22 mouse cellular contexts compared by ENCODE assay signal in the genomic region with DNA sequence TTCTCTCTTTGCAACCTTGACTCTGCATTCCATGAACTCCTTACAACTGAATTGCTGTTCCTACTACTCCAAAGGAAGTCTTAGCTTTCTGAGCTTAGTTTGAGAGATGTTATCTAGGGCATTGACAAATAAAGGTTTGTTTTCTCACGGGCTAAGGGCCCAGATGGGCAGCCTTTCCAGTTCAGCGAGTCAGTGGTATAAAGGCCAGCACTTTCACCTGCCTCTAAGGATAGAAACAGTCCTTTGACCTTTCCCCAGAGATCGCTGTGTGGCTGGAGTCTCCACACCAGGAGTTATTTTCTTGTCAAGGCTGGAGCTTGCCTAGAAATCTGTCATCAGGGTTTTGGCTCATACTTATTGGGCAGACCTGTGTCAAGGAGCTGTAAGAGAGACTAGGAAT. TPM values are rescaled to one million over a fixed set of nuclear protein-coding genes. Genes with fewer than 3 reads are reported as not detected.
DNase-seq lines count a peak whose midpoint lies in the region; ATAC-seq and TF ChIP-seq lines count a peak whose summit lies in the region.
"Had no signal": no experiment of that assay in that cellular context is flagged by ENCODE, and none has a peak within 500 bp of the region (broad histone marks: within the 10 kb centered on the region; RNA-seq: fewer than 3 reads in every experiment).

No protein-coding gene starts in this region.

- no peaks in the 10 kb centered on the region for H3K9me3 ChIP-seq in liver, embryonic 16.5 days (replicated peaks; ENCODE audit: control insufficient read depth, low read length)
- H3K9me3 ChIP-seq: embryonic facial prominence, embryonic 13.5 days; G1E; heart, embryonic 13.5 days; midbrain, embryonic 12.5 days had no signal

- peak; percentile 36 for DNase-seq in lung, adult 2 months
- DNase-seq in lung, postnatal 14 days, result no peak
- peak; percentile 69 to 86 for DNase-seq in kidney, adult 8-10 months
- peak; percentile 73 for DNase-seq in yolk sac, embryonic 10.5 days (ENCODE audit: low spot score)
- no peak for DNase-seq in left cerebral cortex, postnatal 36 days (ENCODE audit: low spot score in 2 of 2)
- no peak for DNase-seq in heart, adult 18-20 months
- DNase-seq: adrenal gland, adult 2 months; cerebellum, adult 11-12 months; gastrocnemius, postnatal 36 days; layer of hippocampus, postnatal 36 days; spleen, adult 18-20 months; thymus, postnatal 36 days had no signal

- intact Hi-C loops in left cerebral cortex, postnatal 36 days (cut with DNase I), result no loop called here

- H3K4me1 ChIP-seq in lung, adult 2 months (ENCODE audit: control insufficient read depth, insufficient read depth, low read length), result peaks cover 16% of the 10 kb centered on the region
- H3K4me1 ChIP-seq in liver, embryonic 16.5 days (ENCODE audit: control insufficient read depth, low read depth, low read length), result peaks cover 35% of the 10 kb centered on the region

- no peaks in the 10 kb centered on the region; the same call in 1 of the 2 replicates for H3K36me3 ChIP-seq in liver, embryonic 16.5 days (ENCODE audit: control insufficient read depth, insufficient read depth)
- H3K36me3 ChIP-seq: embryonic facial prominence, embryonic 13.5 days; heart, embryonic 13.5 days had no signal

- no peak for TF ChIP-seq POLR2A in lung, adult 2 months (IDR thresholded peaks at IDR 0.05; ENCODE audit: borderline replicate concordance, extremely low read depth, low read depth, low read length)

- H3K4me3 ChIP-seq in lung, adult 2 months (replicated peaks; ENCODE audit: extremely low read depth, low read depth, low read length), result no peak overlapping the region
- no peak overlapping the region for H3K4me3 ChIP-seq in liver, embryonic 16.5 days (ENCODE audit: low read depth, low read length)
- H3K4me3 ChIP-seq: embryonic facial prominence, embryonic 13.5 days; heart, embryonic 13.5 days; midbrain, embryonic 12.5 days had no signal

- H3K27ac ChIP-seq in liver, embryonic 16.5 days (ENCODE audit: low read length), result peak overlapping the region; percentile 39
- H3K27ac ChIP-seq: embryonic facial prominence, embryonic 13.5 days; heart, embryonic 13.5 days; kidney, postnatal 0 days; midbrain, embryonic 12.5 days had no signal

- ATAC-seq in liver, embryonic 16.5 days (ENCODE audit: low read depth), result no peak

- H3K27me3 ChIP-seq in liver, embryonic 16.5 days (ENCODE audit: control insufficient read depth, insufficient read depth, low read depth, low read length), result no peaks in the 10 kb centered on the region
- H3K27me3 ChIP-seq: heart, embryonic 13.5 days had no signal

- 43% methylated on average over 3 of the region's 3 CpGs for WGBS in lung, adult 2 months
- WGBS in liver, embryonic 16.5 days (ENCODE audit: insufficient replicate concordance), result 43% methylated on average over 3 of the region's 3 CpGs

- TF ChIP-seq CTCF in lung, adult 2 months (IDR thresholded peaks at IDR 0.05; ENCODE audit: insufficient read depth, low read length), result no peak

- no peak overlapping the region for H3K4me2 ChIP-seq in liver, embryonic 16.5 days (ENCODE audit: low read depth, low read length)
- H3K4me2 ChIP-seq: embryonic facial prominence, embryonic 13.5 days; heart, embryonic 13.5 days; midbrain, embryonic 12.5 days had no signal

- no peak overlapping the region for H3K9ac ChIP-seq in liver, embryonic 16.5 days (ENCODE audit: low read depth, low read length)
- H3K9ac ChIP-seq: embryonic facial prominence, embryonic 13.5 days; heart, embryonic 13.5 days; midbrain, embryonic 12.5 days had no signal

RNA-seq across cellular contexts. Expression of a gene that starts 2.5 kb away (rescaled TPM):
- polyA plus RNA-seq in lung, adult 2 months (2012; rRNA removed), result 19.7 and 20.2 TPM in 2 replicates
- 13.9 and 14.5 TPM in 2 replicates for polyA plus RNA-seq in liver, embryonic 16.5 days (2015; fragmentation: Nextera tagmentation; extraction: Ambion mirVana)
- total RNA-seq in left cerebral cortex, postnatal 36 days (2021), result 10 to 100 TPM; 39.4 to 44.1 TPM
- 10 to 100 TPM; 31.6 to 33.2 TPM for total RNA-seq in heart, adult 18-20 months (2021)

RNA-seq across cellular contexts. Expression of a gene that starts 20.7 kb away (rescaled TPM):
- polyA plus RNA-seq in lung, adult 2 months (2012; rRNA removed), result 0.15 and 0.28 TPM in 2 replicates
- 25.9 and 28.3 TPM in 2 replicates for polyA plus RNA-seq in liver, embryonic 16.5 days (2015; fragmentation: Nextera tagmentation; extraction: Ambion mirVana)
- 1 to 10 TPM; 1.1 to 1.3 TPM for total RNA-seq in left cerebral cortex, postnatal 36 days (2021)
- under 1 TPM; 0.25 to 0.59 TPM for total RNA-seq in heart, adult 18-20 months (2021)
- total RNA-seq: common myeloid progenitor, adult 5-6 weeks; hematopoietic stem cell, adult 5-6 weeks had no signal
- polyA plus RNA-seq: embryonic facial prominence, embryonic 13.5 days; forebrain, embryonic 11.5 days; G1E; macrophage; midbrain, embryonic 12.5 days had no signal

RNA-seq across cellular contexts. Expression of a gene that starts 40.3 kb away (rescaled TPM):
- polyA plus RNA-seq in lung, adult 2 months (2012; rRNA removed), result 9.0 and 14.1 TPM in 2 replicates
- polyA plus RNA-seq in liver, embryonic 16.5 days (2015; fragmentation: Nextera tagmentation; extraction: Ambion mirVana), result not detected in 2 replicates
- total RNA-seq in left cerebral cortex, postnatal 36 days (2021), result 1 to 10 TPM in 1 of 2 experiments, not detected in 1; 2.9 TPM
- total RNA-seq in heart, adult 18-20 months (2021), result under 1 TPM in 1 of 2 experiments, not detected in 1; 0.92 TPM
- total RNA-seq: adrenal gland, adult 2 months; layer of hippocampus, postnatal 36 days had no signal
- polyA plus RNA-seq: embryonic facial prominence, embryonic 13.5 days; kidney, postnatal 0 days; macrophage; midbrain, embryonic 12.5 days had no signal

Comparison
In these comparisons a context has a peak if more than half of its experiments do, and no peak if none do; other contexts are left out.
1. DNase-seq: peak in lung, adult 2 months (single experiment), kidney, adult 8-10 months (2 of 2) and yolk sac, embryonic 10.5 days (single experiment); none in lung, postnatal 14 days (single experiment), left cerebral cortex, postnatal 36 days (0 of 2) and heart, adult 18-20 months (0 of 2).